Mouse (Mus musculus): ENCODE measurements around the gene Bcam. TPM values are rescaled to one million over a fixed set of nuclear protein-coding genes. Genes with fewer than 3 reads are reported as not detected.

Gene Bcam
- total and polyA plus RNA-seq, 3 experiments: 190 to 240 (median 214) TPM

- H3K36me3 ChIP-seq (ENCODE audit: control insufficient read depth, insufficient read depth, low read length): no peaks in the 10 kb centered on the region
- H3K27me3 ChIP-seq (ENCODE audit: control insufficient read depth, insufficient read depth, low read length): no peaks in the 10 kb centered on the region
- H3K9ac ChIP-seq (ENCODE audit: low read depth, low read length): peak overlapping the region; percentile 71
- peaks cover 7% of the 10 kb centered on the region for H3K4me1 ChIP-seq (ENCODE audit: control insufficient read depth, insufficient read depth, low read length)
- no peak for TF ChIP-seq CTCF (IDR thresholded peaks at IDR 0.05)
- TF ChIP-seq EP300 (IDR thresholded peaks at IDR 0.05; ENCODE audit: insufficient read depth, low read depth, low read length): no peak
- no peak for TF ChIP-seq POLR2A (IDR thresholded peaks at IDR 0.05; ENCODE audit: insufficient read depth, low read depth, low read length)
- peak overlapping the region; percentile 86 for H3K27ac ChIP-seq
- 40% methylated on average over 17 of the region's 17 CpGs for WGBS
- H3K79me2 ChIP-seq (replicated peaks; ENCODE audit: control insufficient read depth, insufficient read depth, low read length): no peaks in the 10 kb centered on the region
- H3K4me3 ChIP-seq: peak overlapping the region; percentile 56
- intact Hi-C loops (cut with DNase I): no loop called here
- DNase-seq: no peak
Observed at GRCm38 (mm10) chr7:19815296-19816223, 44.7 kb upstream of the Bcam start.

GRCm38 (mm10) chr7:19813579-19814122, 42.8 kb upstream of the Bcam start:
- TF ChIP-seq EP300 (IDR thresholded peaks at IDR 0.05; ENCODE audit: insufficient read depth, low read depth, low read length): no peak
- no peak for TF ChIP-seq POLR2A (IDR thresholded peaks at IDR 0.05; ENCODE audit: insufficient read depth, low read depth, low read length)
- no peak for TF ChIP-seq CTCF (IDR thresholded peaks at IDR 0.05)
- no peaks in the 10 kb centered on the region for H3K27me3 ChIP-seq (ENCODE audit: control insufficient read depth, insufficient read depth, low read length)
- H3K9ac ChIP-seq (ENCODE audit: low read depth, low read length): no peak overlapping the region
- H3K4me1 ChIP-seq (ENCODE audit: control insufficient read depth, insufficient read depth, low read length): peaks cover 7% of the 10 kb centered on the region
- no peaks in the 10 kb centered on the region for H3K36me3 ChIP-seq (ENCODE audit: control insufficient read depth, insufficient read depth, low read length)
- no peak for DNase-seq
- H3K4me3 ChIP-seq: no peak overlapping the region
- no peaks in the 10 kb centered on the region for H3K79me2 ChIP-seq (replicated peaks; ENCODE audit: control insufficient read depth, insufficient read depth, low read length)
- intact Hi-C loops (cut with DNase I): no loop called here
- no peak overlapping the region for H3K27ac ChIP-seq
- 71% methylated on average over 6 of the region's 6 CpGs for WGBS

GRCm38 (mm10) chr7:19813161-19813560, 42.3 kb upstream of the Bcam start:
- DNase-seq: no peak
- no peak overlapping the region for H3K27ac ChIP-seq
- H3K36me3 ChIP-seq (ENCODE audit: control insufficient read depth, insufficient read depth, low read length): no peaks in the 10 kb centered on the region
- WGBS: 90% methylated on average over 4 of the region's 4 CpGs
- no peaks in the 10 kb centered on the region for H3K79me2 ChIP-seq (replicated peaks; ENCODE audit: control insufficient read depth, insufficient read depth, low read length)
- no peak overlapping the region for H3K9ac ChIP-seq (ENCODE audit: low read depth, low read length)
- H3K27me3 ChIP-seq (ENCODE audit: control insufficient read depth, insufficient read depth, low read length): no peaks in the 10 kb centered on the region
- H3K4me3 ChIP-seq: no peak overlapping the region
- H3K4me1 ChIP-seq (ENCODE audit: control insufficient read depth, insufficient read depth, low read length): peaks cover 6% of the 10 kb centered on the region
- intact Hi-C loops (cut with DNase I): no loop called here
- TF ChIP-seq EP300 (IDR thresholded peaks at IDR 0.05; ENCODE audit: insufficient read depth, low read depth, low read length) (no peak), CTCF (IDR thresholded peaks at IDR 0.05) (no peak), POLR2A (IDR thresholded peaks at IDR 0.05; ENCODE audit: insufficient read depth, low read depth, low read length) (no peak)

- peak; percentile 61 to 63 for DNase-seq
- H3K36me3 ChIP-seq (ENCODE audit: control insufficient read depth, insufficient read depth, low read length): no peaks in the 10 kb centered on the region
- no peak overlapping the region for H3K27ac ChIP-seq
- no peaks in the 10 kb centered on the region for H3K27me3 ChIP-seq (ENCODE audit: control insufficient read depth, insufficient read depth, low read length)
- no peak overlapping the region for H3K4me3 ChIP-seq
- H3K9ac ChIP-seq (ENCODE audit: low read depth, low read length): 0 out of 2 replicates have a peak overlapping the region, but pooled peaks have one; percentile 7
- TF ChIP-seq POLR2A (IDR thresholded peaks at IDR 0.05; ENCODE audit: insufficient read depth, low read depth, low read length) (no peak), EP300 (IDR thresholded peaks at IDR 0.05; ENCODE audit: insufficient read depth, low read depth, low read length) (no peak), CTCF (IDR thresholded peaks at IDR 0.05) (no peak)
- H3K79me2 ChIP-seq (replicated peaks; ENCODE audit: control insufficient read depth, insufficient read depth, low read length): no peaks in the 10 kb centered on the region
- intact Hi-C loops (cut with DNase I): no loop called here
- peaks cover 3% of the 10 kb centered on the region for H3K4me1 ChIP-seq (ENCODE audit: control insufficient read depth, insufficient read depth, low read length)
- 36% methylated on average over 22 of the region's 22 CpGs for WGBS
Observed at GRCm38 (mm10) chr7:19811114-19811513, 40.3 kb upstream of the Bcam start.

GRCm38 (mm10) chr7:19809369-19809768, 38.6 kb upstream of the Bcam start:
- H3K27ac ChIP-seq: peak overlapping the region; percentile 74
- no peaks in the 10 kb centered on the region for H3K4me1 ChIP-seq (ENCODE audit: control insufficient read depth, insufficient read depth, low read length)
- WGBS: 45% methylated on average over 27 of the region's 27 CpGs
- intact Hi-C loops (cut with DNase I): loop anchor here (10.0 kb wide), 1 partner anchor 135 kb away; no protein-coding TSS in a partner anchor
- H3K36me3 ChIP-seq (ENCODE audit: control insufficient read depth, insufficient read depth, low read length): no peaks in the 10 kb centered on the region
- peak overlapping the region; percentile 22 for H3K4me3 ChIP-seq
- H3K9ac ChIP-seq (ENCODE audit: low read depth, low read length): peak overlapping the region; percentile 46
- DNase-seq: peak in 1 of 2 experiments; percentile 56
- TF ChIP-seq POLR2A (IDR thresholded peaks at IDR 0.05; ENCODE audit: insufficient read depth, low read depth, low read length): peak; percentile 42; the same call in 1 of the 2 replicates
- TF ChIP-seq EP300 (IDR thresholded peaks at IDR 0.05; ENCODE audit: insufficient read depth, low read depth, low read length): peak; percentile 42; the same call in 1 of the 2 replicates
- TF ChIP-seq CTCF (IDR thresholded peaks at IDR 0.05): no peak
- H3K27me3 ChIP-seq (ENCODE audit: control insufficient read depth, insufficient read depth, low read length): no peaks in the 10 kb centered on the region
- no peaks in the 10 kb centered on the region for H3K79me2 ChIP-seq (replicated peaks; ENCODE audit: control insufficient read depth, insufficient read depth, low read length)

All from heart, adult 2 months (tissue).